Mouse (Mus musculus): ENCODE measurements around the gene Cntf.

DNA sequence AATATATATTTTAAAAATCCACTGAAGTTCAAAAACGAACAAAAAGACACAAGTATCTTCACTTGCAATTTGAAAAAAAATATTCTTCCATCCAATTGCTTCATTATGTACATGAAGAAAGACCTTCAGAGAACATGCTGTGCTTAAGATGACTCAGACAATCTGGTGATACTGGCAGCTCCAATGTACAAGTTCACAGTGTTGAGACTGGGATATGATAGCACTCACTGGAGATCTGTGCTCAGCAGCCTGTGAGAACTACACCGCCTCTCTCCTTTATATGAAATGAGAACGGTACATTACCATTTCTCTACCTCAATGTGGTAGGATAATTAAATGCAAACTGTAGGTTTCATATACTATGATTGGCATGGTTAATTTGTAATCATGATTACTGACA, 37.4 kb upstream of the Cntf start:
- TF ChIP-seq CTCF (IDR thresholded peaks at IDR 0.05; ENCODE audit: low read depth, low read length) (no peak), GATA1 (IDR thresholded peaks at IDR 0.05; ENCODE audit: borderline replicate concordance, low read length) (no peak)

All from G1E (cell line).